Mouse (Mus musculus) natural killer cell, adult 2 months (primary cell): ENCODE data around the gene Tox4.
"Not testable (repeated sequence)": the region's sequence is repeated elsewhere in the genome, so short reads cannot be mapped to it uniquely, and the experiment has no call there.

Experiments used
- DNase-seq, 2 experiments: peaks; one replicate each; pipeline ENCODE4 v3.0.0; 2022; ENCODE audit warnings: low spot score in 2 of 2

Tox4 gene

GRCm38 (mm10) chr14:52278932-52279746, at the start of gene Tox4, which contains the start of gene Rab2b:
TSS of gene Tox4 (plus strand) at chr14:52279146.
TSS of gene Rab2b (minus strand) at chr14:52279545.
- peak; percentile 99 for DNase-seq

- no peak for DNase-seq
Observed at GRCm38 (mm10) chr14:52232249-52232648, 46.7 kb upstream of the Tox4 start.

- DNase-seq, result no peak
Observed at GRCm38 (mm10) chr14:52235165-52235564, 43.8 kb upstream of the Tox4 start.

GRCm38 (mm10) chr14:52236216-52236615, 42.7 kb upstream of the Tox4 start:
- no peak for DNase-seq

GRCm38 (mm10) chr14:52244041-52244689, 34.8 kb upstream of the Tox4 start:
- peak; percentile 99 to 100 for DNase-seq

GRCm38 (mm10) chr14:52244690-52245042, 34.3 kb upstream of the Tox4 start:
- DNase-seq, result no peak

GRCm38 (mm10) chr14:52246129-52246528, 32.8 kb upstream of the Tox4 start:
- DNase-seq, result no peak

- no peak for DNase-seq
Observed at GRCm38 (mm10) chr14:52256311-52257175, 22.4 kb upstream of the Tox4 start.

GRCm38 (mm10) chr14:52257484-52258213, 21.3 kb upstream of the Tox4 start, which contains the start of gene Chd8:
TSS of gene Chd8 (minus strand) at chr14:52257780.
- DNase-seq, result peak; percentile 97 to 99

GRCm38 (mm10) chr14:52272781-52273180, 6.2 kb upstream of the Tox4 start:
- DNase-seq, result no peak

GRCm38 (mm10) chr14:52277210-52277609, 1.7 kb upstream of the Tox4 start:
- no peak for DNase-seq

- DNase-seq, result no peak
Observed at GRCm38 (mm10) chr14:52279747-52280120, 788 bp downstream of the Tox4 start.

GRCm38 (mm10) chr14:52283629-52284028, 4.7 kb downstream of the Tox4 start:
- no peak for DNase-seq

- no peak for DNase-seq
Observed at GRCm38 (mm10) chr14:52284191-52284590, 5.2 kb downstream of the Tox4 start.

- no peak for DNase-seq
Observed at GRCm38 (mm10) chr14:52295558-52296264, 16.8 kb downstream of the Tox4 start.

- not testable (repeated sequence) for DNase-seq
Observed at GRCm38 (mm10) chr14:52303517-52303916, 24.6 kb downstream of the Tox4 start.

- DNase-seq, result peak; percentile 87 to 88
Observed at GRCm38 (mm10) chr14:52304644-52305271, 25.8 kb downstream of the Tox4 start, which contains the start of gene Mettl3. TSS of gene Mettl3 (minus strand) at chr14:52305128.

GRCm38 (mm10) chr14:52306100-52306499, 27.2 kb downstream of the Tox4 start:
- DNase-seq, result no peak

- DNase-seq, result not testable (repeated sequence)
Observed at GRCm38 (mm10) chr14:52310343-52310742, 31.4 kb downstream of the Tox4 start.

- no peak for DNase-seq
Observed at GRCm38 (mm10) chr14:52310906-52311305, 32.0 kb downstream of the Tox4 start.
